Mouse (Mus musculus) CH12.LX (cell line): ENCODE results near the gene Rab3a. TPM values are rescaled to one million over a fixed set of nuclear protein-coding genes. Genes with fewer than 3 reads are reported as not detected.

Experiments used
- DNase-seq: peaks from one replicate; pipeline ENCODE4 v3.0.0-alpha.2; 2013; ENCODE audit errors: extremely low read depth
- H3K27ac ChIP-seq: 2 replicates; pipeline ENCODE4 v1.5.1; 2012; ENCODE audit warnings: low read depth, mild to moderate bottlenecking, control low read depth, moderate library complexity; ENCODE audit not compliant: insufficient read depth
- H3K27me3 ChIP-seq: replicated peaks from 2 replicates; pipeline ENCODE3; 2012; ENCODE audit warnings: inconsistent platforms
- H3K36me3 ChIP-seq, 2 experiments: replicated peaks in 1 of 2; 2 replicates each; pipeline versions ENCODE3 to v1.6.1; 2012; ENCODE audit warnings: inconsistent platforms in 1 of 2, low read length in 1 of 2, mild to moderate bottlenecking in 1 of 2, mixed read lengths in 1 of 2, moderate library complexity in 1 of 2; ENCODE audit not compliant: control insufficient read depth in 1 of 2, insufficient read depth in 1 of 2
- H3K4me1 ChIP-seq, 2 experiments: 2 replicates each; pipeline ENCODE4 v1.6.1; 2012; ENCODE audit warnings: inconsistent platforms in 1 of 2, moderate library complexity in 1 of 2; ENCODE audit not compliant: insufficient read depth in 2 of 2, control insufficient read depth in 1 of 2
- H3K4me2 ChIP-seq: 2 replicates; pipeline ENCODE4 v1.6.1; 2012; ENCODE audit warnings: low read depth, mild to moderate bottlenecking, control low read depth; ENCODE audit not compliant: poor library complexity, insufficient read depth, severe bottlenecking
- H3K4me3 ChIP-seq, 3 experiments: fragments of 150-350 bp in 1 of 3; sonication (generic) in 1 of 3; replicated peaks in 1 of 3; 2 replicates each; pipeline versions ENCODE3 to v1.5.1; 2011 to 2012; ENCODE audit warnings: low read depth in 2 of 3, low read length in 2 of 3, mild to moderate bottlenecking in 2 of 3, moderate library complexity in 2 of 3, control low read depth in 1 of 3, improper control_type of control experiment in 1 of 3, inconsistent platforms in 1 of 3, mixed read lengths in 1 of 3; ENCODE audit not compliant: poor library complexity in 1 of 3
- H3K79me2 ChIP-seq: replicated peaks from 2 replicates; pipeline ENCODE4 v1.6.1; 2012; ENCODE audit warnings: mild to moderate bottlenecking, moderate library complexity; ENCODE audit not compliant: control insufficient read depth, poor library complexity, insufficient read depth, severe bottlenecking; ENCODE audit errors: extremely low read depth
- H3K9ac ChIP-seq: 2 replicates; pipeline ENCODE4 v1.6.1; 2012; ENCODE audit warnings: low read depth, mild to moderate bottlenecking, control low read depth, moderate library complexity; ENCODE audit not compliant: insufficient read depth
- H3K9me3 ChIP-seq: replicated peaks from 2 replicates; pipeline ENCODE3; 2012; ENCODE audit warnings: low read length, inconsistent platforms, mixed read lengths
- BHLHE40 ChIP-seq: IDR thresholded peaks from 2 replicates; pipeline ENCODE4 v1.6.1; 2011; ENCODE audit warnings: mild to moderate bottlenecking, low read depth, low read length, improper control_type of control experiment
- CHD1 ChIP-seq: IDR thresholded peaks from 2 replicates; pipeline ENCODE4 v1.6.1; 2012; ENCODE audit warnings: low read depth, low read length, improper control_type of control experiment, inconsistent platforms
- E2F4 ChIP-seq: IDR thresholded peaks from 2 replicates; pipeline ENCODE4 v1.6.1; 2011; ENCODE audit warnings: low read depth, low read length, improper control_type of control experiment; ENCODE audit not compliant: insufficient replicate concordance
- EP300 ChIP-seq: IDR thresholded peaks from 2 replicates; pipeline ENCODE4 v1.6.1; 2011; ENCODE audit warnings: low read length, improper control_type of control experiment
- ETS1 ChIP-seq: conservative IDR thresholded peaks from 2 replicates; pipeline ENCODE4 v1.6.1; 2012; ENCODE audit warnings: low read depth, mild to moderate bottlenecking, inconsistent platforms, low read length, improper control_type of control experiment, moderate library complexity
- GABPA ChIP-seq: IDR thresholded peaks from 2 replicates; pipeline ENCODE4 v1.6.1; 2012; ENCODE audit warnings: low read depth, low read length, improper control_type of control experiment, inconsistent platforms; ENCODE audit not compliant: insufficient replicate concordance
- IRF4 ChIP-seq: IDR thresholded peaks from 2 replicates; pipeline ENCODE4 v1.6.1; 2014; ENCODE audit warnings: low read depth, mild to moderate bottlenecking, inconsistent platforms, low read length, improper control_type of control experiment
- JUN ChIP-seq: IDR thresholded peaks from 2 replicates; pipeline ENCODE4 v1.6.1; 2011; ENCODE audit warnings: low read depth, mild to moderate bottlenecking, low read length, improper control_type of control experiment, moderate library complexity; ENCODE audit not compliant: insufficient read depth
- JUND ChIP-seq: conservative IDR thresholded peaks from 2 replicates; pipeline ENCODE4 v1.6.1; 2011; ENCODE audit warnings: low read depth, low read length, improper control_type of control experiment
- KAT2A ChIP-seq: IDR thresholded peaks from 2 replicates; pipeline ENCODE4 v1.6.1; 2012; ENCODE audit warnings: low read length, improper control_type of control experiment, inconsistent platforms; ENCODE audit not compliant: insufficient replicate concordance
- MAZ ChIP-seq: IDR thresholded peaks from 2 replicates; pipeline ENCODE4 v1.6.1; 2012; ENCODE audit warnings: low read depth, mild to moderate bottlenecking, inconsistent platforms, low read length, improper control_type of control experiment, moderate library complexity
- MEF2A ChIP-seq: IDR thresholded peaks from 2 replicates; pipeline ENCODE4 v1.6.1; 2014; ENCODE audit warnings: low read depth, mild to moderate bottlenecking, inconsistent platforms, low read length, improper control_type of control experiment, borderline replicate concordance
- NELFE ChIP-seq: IDR thresholded peaks from 2 replicates; pipeline ENCODE4 v1.6.1; 2011; ENCODE audit warnings: low read depth, low read length, improper control_type of control experiment
- NRF1 ChIP-seq: IDR thresholded peaks from 2 replicates; pipeline ENCODE4 v1.6.1; 2014; ENCODE audit warnings: low read depth, mild to moderate bottlenecking, inconsistent platforms, low read length, improper control_type of control experiment, moderate library complexity
- POLR2A ChIP-seq: IDR thresholded peaks from 2 replicates; pipeline ENCODE4 v1.6.1; 2011; ENCODE audit warnings: low read depth, mild to moderate bottlenecking, improper control_type of control experiment, low read length
- POLR2AphosphoS2 ChIP-seq: IDR thresholded peaks from 2 replicates; pipeline ENCODE4 v1.6.1; 2011; ENCODE audit warnings: low read depth, low read length, improper control_type of control experiment
- RAD21 ChIP-seq: IDR thresholded peaks from 2 replicates; pipeline ENCODE4 v1.6.1; 2011; ENCODE audit warnings: low read depth, mild to moderate bottlenecking, low read length, improper control_type of control experiment, moderate library complexity
- SMC3 ChIP-seq: IDR thresholded peaks from 2 replicates; pipeline ENCODE4 v1.6.1; 2011; ENCODE audit warnings: low read depth, low read length, improper control_type of control experiment
- UBTF ChIP-seq: IDR thresholded peaks from 2 replicates; pipeline ENCODE4 v1.6.1; 2012; ENCODE audit warnings: low read depth, mild to moderate bottlenecking, inconsistent platforms, low read length, improper control_type of control experiment, moderate library complexity
- USF1 ChIP-seq: IDR thresholded peaks from 2 replicates; pipeline ENCODE4 v1.6.1; 2014; ENCODE audit warnings: low read depth, mild to moderate bottlenecking, inconsistent platforms, low read length, improper control_type of control experiment
- USF2 ChIP-seq: conservative IDR thresholded peaks from 2 replicates; pipeline ENCODE4 v1.6.1; 2011; ENCODE audit warnings: low read depth, low read length, improper control_type of control experiment
- ZKSCAN1 ChIP-seq: IDR thresholded peaks from 2 replicates; pipeline ENCODE4 v1.6.1; 2012; ENCODE audit warnings: low read depth, inconsistent platforms, low read length, improper control_type of control experiment, borderline replicate concordance
- ZMIZ1 ChIP-seq: IDR thresholded peaks from 2 replicates; pipeline ENCODE4 v1.6.1; 2012; ENCODE audit warnings: low read depth, mild to moderate bottlenecking, inconsistent platforms, low read length, improper control_type of control experiment
- ZNF384 ChIP-seq: IDR thresholded peaks from 2 replicates; pipeline ENCODE4 v1.6.1; 2012; ENCODE audit warnings: low read depth, low read length, improper control_type of control experiment, inconsistent platforms
- dilution Hi-C: fragments of 300-500 bp; cut with MboI; formaldehyde crosslinking; loops from 2 replicates; pipeline ENCODE4 v1.14.3; 2020; ENCODE audit warnings: low sequenced_read_pairs; ENCODE audit not compliant: extremely low pct_unique_long_range_greater_than_20kb, extremely low pct_ligation_motif_present
- in situ Hi-C: fragments of 300-500 bp; cut with MboI; formaldehyde crosslinking; loops from 3 replicates; pipeline ENCODE4 v1.14.3; 2019; ENCODE audit warnings: low sequenced_read_pairs, low pct_ligation_motif_present, low pct_unique_long_range_greater_than_20kb, mixed read lengths
- polyA plus RNA-seq: library from polyadenylated mRNA; unstranded; fragments of >175 nt; gene quantifications from 2 replicates; pipeline ENCODE4 v1.2.1, GENCODE M21; 2012; ENCODE audit warnings: low read depth; ENCODE audit not compliant: insufficient read length
- total RNA-seq, 2 experiments: library from RNA; depleted of rRNA; stranded (reverse); fragments of 300-350 nt in 1 of 2; fragments of >200 nt in 1 of 2; gene quantifications; 2 replicates each; pipeline ENCODE4 v1.2.3; 2012 to 2014

The Rab3a gene
- total and polyA plus RNA-seq, 3 experiments, result 0.87 to 1.9 (median 0.99) TPM

GRCm38 (mm10) chr8:70708281-70708680 lies 46.2 kb upstream of the Rab3a start:
- in situ Hi-C loops (no loop called here), dilution Hi-C loops (no loop called here)
- Histone ChIP-seq H3K4me3 (no peak overlapping the region), H3K27ac (no peak overlapping the region), H3K27me3 (no peaks in the 10 kb centered on the region), H3K9ac (no peak overlapping the region), H3K36me3 (peaks cover 0 to 37% of the 10 kb centered on the region in 2 experiments), H3K9me3 (no peaks in the 10 kb centered on the region), H3K4me2 (no peak overlapping the region), H3K79me2 (no peaks in the 10 kb centered on the region), H3K4me1 (peaks cover 0 to 2% of the 10 kb centered on the region in 2 experiments; a peak in 2 of 4 replicates)
- TF ChIP-seq POLR2AphosphoS2, result no peak
- no peak for TF ChIP-seq EP300
- TF ChIP-seq NELFE, result no peak
- TF ChIP-seq BHLHE40, result no peak
- no peak for TF ChIP-seq E2F4
- no peak for TF ChIP-seq ZKSCAN1
- TF ChIP-seq JUND, result no peak
- no peak for TF ChIP-seq POLR2A
- no peak for TF ChIP-seq UBTF
- TF ChIP-seq ZMIZ1, result no peak
- TF ChIP-seq NRF1, result no peak
- TF ChIP-seq IRF4, result no peak
- no peak for TF ChIP-seq JUN
- no peak for TF ChIP-seq USF2
- no peak for DNase-seq

DNA sequence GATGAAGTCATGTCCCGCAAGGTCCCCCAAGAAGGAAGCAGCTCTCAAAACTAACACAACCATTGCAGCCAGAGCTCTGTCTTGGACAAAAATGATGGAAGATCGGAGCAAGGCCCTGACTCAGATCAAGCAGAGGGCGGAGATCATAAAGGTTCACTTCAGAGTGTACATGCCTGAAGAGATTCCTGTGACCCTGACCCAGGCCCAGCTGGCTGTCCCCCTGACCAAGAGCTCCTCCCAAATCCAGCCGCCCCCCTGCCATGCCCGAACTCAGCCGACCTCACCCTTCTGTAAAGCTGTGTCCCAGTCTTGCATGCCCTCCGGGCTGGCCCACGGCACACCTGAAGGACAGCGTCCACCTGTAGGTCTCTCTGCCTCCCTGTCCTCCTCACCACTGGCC lies 44.7 kb upstream of the Rab3a start:
- Histone ChIP-seq H3K79me2 (no peaks in the 10 kb centered on the region), H3K36me3 (peaks cover 0 to 30% of the 10 kb centered on the region in 2 experiments), H3K9ac (no peak overlapping the region), H3K9me3 (no peaks in the 10 kb centered on the region), H3K27ac (no peak overlapping the region), H3K4me2 (no peak overlapping the region), H3K27me3 (no peaks in the 10 kb centered on the region), H3K4me1 (no peaks in the 10 kb centered on the region), H3K4me3 (no peak overlapping the region)
- DNase-seq, result no peak
- in situ Hi-C loops, result loop anchor here (10.0 kb wide), 2 partner anchors 45 to 135 kb away; partner anchors contain the start of gene Pgpep1
- dilution Hi-C loops, result no loop called here
- TF ChIP-seq USF1, result no peak
- no peak for TF ChIP-seq RAD21
- no peak for TF ChIP-seq SMC3
- TF ChIP-seq JUND, result no peak
- TF ChIP-seq CHD1, result no peak
- TF ChIP-seq MEF2A, result no peak
- no peak for TF ChIP-seq MAZ
- TF ChIP-seq ZNF384, result no peak
- no peak for TF ChIP-seq JUN
- TF ChIP-seq UBTF, result no peak
- TF ChIP-seq KAT2A, result no peak
- no peak for TF ChIP-seq GABPA
- no peak for TF ChIP-seq ETS1
- TF ChIP-seq, all 38 proteins: peak for 0
